Comparison of ENCODE assay signal across 10 mouse cellular contexts in the genomic region with DNA sequence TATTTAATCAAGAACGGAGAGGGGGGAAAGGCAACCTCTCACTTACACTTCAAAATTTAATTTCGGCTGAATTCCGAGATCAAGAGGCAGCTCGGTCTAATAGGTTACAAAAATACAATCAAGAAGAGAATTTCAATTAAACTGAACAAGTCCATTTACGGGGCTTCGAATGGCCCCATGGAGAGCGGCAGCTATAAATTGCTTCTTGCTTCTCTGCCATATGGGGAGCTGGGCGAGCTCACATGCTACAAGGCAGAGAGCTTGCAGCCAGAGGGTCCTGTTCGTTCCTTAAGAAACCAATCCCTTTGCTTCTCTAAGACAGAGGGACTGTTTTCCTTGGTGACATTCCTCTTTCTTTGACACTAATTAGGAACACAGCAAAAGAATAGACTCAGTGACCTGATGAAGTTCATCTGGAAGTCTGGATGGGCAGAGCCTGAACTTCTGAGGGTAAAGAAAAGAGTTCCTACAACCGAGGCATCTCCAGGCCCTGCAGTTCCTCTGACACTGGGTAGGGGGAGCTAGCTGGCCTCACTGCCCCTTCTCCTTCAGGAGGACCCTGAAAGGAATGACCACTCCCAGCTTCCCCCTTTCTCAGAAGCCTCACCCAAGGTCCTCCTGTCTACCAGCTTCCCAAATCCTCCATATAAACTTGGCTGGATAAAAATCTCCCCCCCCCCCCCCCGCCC. TPM values are rescaled to one million over a fixed set of nuclear protein-coding genes. Genes with fewer than 3 reads are reported as not detected.
DNase-seq lines count a peak whose midpoint lies in the region; ATAC-seq and TF ChIP-seq lines count a peak whose summit lies in the region.
"Had no signal": no experiment of that assay in that cellular context is flagged by ENCODE, and none has a peak within 500 bp of the region (broad histone marks: within the 10 kb centered on the region; RNA-seq: fewer than 3 reads in every experiment).

No protein-coding gene starts in this region.

- TF ChIP-seq CTCF in testis, adult 2 months (IDR thresholded peaks at IDR 0.05; ENCODE audit: control insufficient read depth, insufficient read depth, insufficient replicate concordance, low read depth, low read length) = peak; percentile 72; the same call in 1 of the 2 replicates

- 19% methylated on average over 11 of the region's 11 CpGs for WGBS in limb, embryonic 13.5 days

- peak; percentile 58 for DNase-seq in embryo, embryonic 10 days (ENCODE audit: low spot score)
- DNase-seq in embryo, embryonic 9.5 days (ENCODE audit: extremely low spot score) = no peak
- no peak for DNase-seq in testis, postnatal 14 days (ENCODE audit: low spot score)
- no peak for DNase-seq in frontal cortex, postnatal 36 days (ENCODE audit: low spot score in 2 of 2)
- no peak for DNase-seq in cerebellum, adult 11-12 months
- no peak for DNase-seq in gastrocnemius, adult 8-10 months (ENCODE audit: low spot score in 2 of 2)
- DNase-seq: cerebellum, adult 9-10 months had no signal

- H3K36me3 ChIP-seq in testis, adult 2 months (ENCODE audit: control insufficient read depth, insufficient read depth, low read length) = no peaks in the 10 kb centered on the region
- no peaks in the 10 kb centered on the region for H3K36me3 ChIP-seq in limb, embryonic 13.5 days
- H3K36me3 ChIP-seq: limb, embryonic 15.5 days had no signal

- TF ChIP-seq POLR2A in testis, adult 2 months (IDR thresholded peaks at IDR 0.05; ENCODE audit: control insufficient read depth, low read depth, low read length) = no peak

- H3K9ac ChIP-seq in limb, embryonic 13.5 days = no peak overlapping the region
- H3K9ac ChIP-seq: limb, embryonic 15.5 days had no signal

- peak overlapping the region; percentile 7; the same call in 1 of the 2 replicates for H3K4me2 ChIP-seq in limb, embryonic 13.5 days (replicated peaks)
- H3K4me2 ChIP-seq: limb, embryonic 15.5 days had no signal

- H3K9me3 ChIP-seq in limb, embryonic 13.5 days = peaks cover 18% of the 10 kb centered on the region
- H3K9me3 ChIP-seq: limb, embryonic 15.5 days had no signal

- peak; percentile 81 for ATAC-seq in limb, embryonic 13.5 days (ENCODE audit: low FRiP score, low read depth)

- H3K4me3 ChIP-seq in testis, adult 2 months (ENCODE audit: control insufficient read depth, low read depth, low read length) = no peak overlapping the region
- H3K4me3 ChIP-seq in limb, embryonic 13.5 days = no peak overlapping the region
- H3K4me3 ChIP-seq: limb, embryonic 15.5 days had no signal

- H3K27ac ChIP-seq in testis, adult 2 months (ENCODE audit: control insufficient read depth, insufficient read depth, low read depth, low read length) = no peak overlapping the region
- H3K27ac ChIP-seq in limb, embryonic 13.5 days = peak overlapping the region; percentile 28; the same call in 1 of the 2 replicates
- H3K27ac ChIP-seq: limb, embryonic 15.5 days had no signal

- no peaks in the 10 kb centered on the region for H3K27me3 ChIP-seq in testis, adult 2 months (ENCODE audit: control insufficient read depth, insufficient read depth, low read length)
- H3K27me3 ChIP-seq in limb, embryonic 13.5 days = 0 out of 2 replicates have a peak, but pooled peaks cover 2% of the 10 kb centered on the region
- H3K27me3 ChIP-seq: limb, embryonic 15.5 days had no signal

- H3K4me1 ChIP-seq in testis, adult 2 months (ENCODE audit: control insufficient read depth, insufficient read depth, low read length) = no peaks in the 10 kb centered on the region
- peaks cover 14% of the 10 kb centered on the region for H3K4me1 ChIP-seq in limb, embryonic 13.5 days

RNA-seq across cellular contexts. Expression of gene Hspb8, which starts 38.8 kb away (rescaled TPM):
- 1.1 and 5.5 TPM in 2 replicates for polyA plus RNA-seq in testis, adult 2 months (2012; rRNA removed)
- 13.5 and 13.8 TPM in 2 replicates for polyA plus RNA-seq in limb, embryonic 13.5 days (2015; fragmentation: Nextera tagmentation; extraction: Ambion mirVana)
- 100 to 1,000 TPM; 239 to 425 (median 325) TPM for total RNA-seq in gastrocnemius, adult 8-10 months (2022)
